Mouse (Mus musculus) erythroblast, embryonic 14.5 days (primary cell): ENCODE results near the gene Tbc1d22b. TPM values are rescaled to one million over a fixed set of nuclear protein-coding genes. Genes with fewer than 3 reads are reported as not detected.
"Not testable (repeated sequence)": the region's sequence is repeated elsewhere in the genome, so short reads cannot be mapped to it uniquely, and the experiment has no call there.

Experiments used
- H3K27me3 ChIP-seq: 2 replicates; pipeline ENCODE4 v1.6.1; 2012; ENCODE audit warnings: inconsistent platforms; ENCODE audit not compliant: control insufficient read depth
- H3K36me3 ChIP-seq: 2 replicates; pipeline ENCODE4 v1.6.1; 2012; ENCODE audit warnings: mild to moderate bottlenecking, inconsistent platforms; ENCODE audit not compliant: control insufficient read depth
- H3K4me1 ChIP-seq: 2 replicates; pipeline ENCODE4 v1.6.1; 2012; ENCODE audit warnings: inconsistent platforms; ENCODE audit not compliant: control insufficient read depth
- H3K4me3 ChIP-seq: replicated peaks from 2 replicates; pipeline ENCODE3; 2012; ENCODE audit warnings: moderate library complexity, mild to moderate bottlenecking, inconsistent platforms
- H3K9me3 ChIP-seq: 2 replicates; pipeline ENCODE4 v1.6.1; 2012; ENCODE audit warnings: low read length, inconsistent platforms, mixed read lengths; ENCODE audit not compliant: control insufficient read depth
- GATA1 ChIP-seq: IDR thresholded peaks from 2 replicates; pipeline ENCODE4 v1.6.1; 2012; ENCODE audit warnings: low read length, inconsistent platforms, mixed read lengths
- TAL1 ChIP-seq: IDR thresholded peaks from 3 replicates; pipeline ENCODE4 v1.6.1; 2012; ENCODE audit warnings: low read length, inconsistent platforms, mixed read lengths
- polyA plus RNA-seq: library from polyadenylated mRNA; stranded (reverse); fragments of >175 nt; gene quantifications from 2 replicates; pipeline ENCODE4 v1.2.3, GENCODE M21; 2012

The Tbc1d22b gene
- polyA plus RNA-seq, 1 experiment, result 0.99 TPM

DNA sequence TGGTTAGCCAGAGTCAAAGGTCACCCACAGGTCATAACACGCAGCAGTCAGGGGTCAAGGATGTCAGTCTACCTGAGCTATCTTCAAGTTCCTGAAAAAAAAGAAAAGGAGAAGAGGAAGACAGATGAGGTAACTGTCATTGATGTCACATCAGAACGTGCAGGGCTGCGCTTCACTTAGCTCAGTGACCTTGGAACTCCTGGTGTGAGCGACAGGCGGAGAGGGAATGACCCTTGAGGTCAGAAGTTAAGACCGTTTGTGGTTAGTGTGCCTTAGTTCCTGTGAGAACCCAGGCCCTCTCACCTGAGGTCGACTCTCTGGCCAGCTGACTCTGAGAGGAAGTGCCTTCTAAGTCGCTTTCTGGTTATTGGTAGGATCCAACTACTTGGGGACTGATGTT lies 38.9 kb upstream of the Tbc1d22b start:
- H3K36me3 ChIP-seq, result peaks cover 2% of the 10 kb centered on the region
- no peaks in the 10 kb centered on the region for H3K27me3 ChIP-seq
- H3K4me1 ChIP-seq, result peaks cover 83% of the 10 kb centered on the region
- H3K4me3 ChIP-seq, result no peak overlapping the region
- TF ChIP-seq GATA1, result no peak
- no peak for TF ChIP-seq TAL1
- no peaks in the 10 kb centered on the region for H3K9me3 ChIP-seq

DNA sequence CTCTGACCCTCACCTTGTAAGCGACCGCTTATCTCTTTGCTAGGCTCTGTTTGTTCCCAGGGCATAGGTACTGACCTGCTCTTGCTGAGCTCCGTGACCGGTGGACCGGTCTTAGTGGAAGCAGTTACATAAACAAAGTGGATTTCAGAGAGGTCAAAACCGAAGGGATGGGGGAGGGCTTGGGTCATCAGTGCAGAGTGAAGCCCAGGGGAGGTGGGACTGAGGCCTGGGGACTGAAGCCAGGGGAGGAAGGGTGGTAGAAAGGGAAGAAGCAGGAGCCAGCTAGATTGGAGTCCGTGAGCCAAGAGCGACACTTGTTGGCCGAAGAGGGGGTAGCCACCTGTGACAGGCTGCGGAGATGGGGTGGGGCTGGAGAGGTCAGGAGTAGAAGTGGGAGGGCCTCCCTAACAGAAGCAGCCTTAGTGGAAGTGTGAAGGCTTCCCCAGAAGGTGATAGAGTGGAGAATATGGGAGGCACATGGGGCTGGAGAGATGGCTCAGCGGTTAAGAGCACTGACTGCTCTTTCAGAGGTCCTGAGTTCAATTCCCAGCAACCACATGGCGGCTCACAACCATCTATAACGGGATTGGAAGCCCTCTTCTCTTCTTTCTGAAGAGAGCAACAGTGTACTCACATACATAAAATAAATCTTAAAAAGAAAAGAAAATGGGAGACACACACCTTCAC lies 36.4 kb upstream of the Tbc1d22b start:
- Histone ChIP-seq H3K27me3 (no peaks in the 10 kb centered on the region), H3K9me3 (no peaks in the 10 kb centered on the region), H3K36me3 (no peaks in the 10 kb centered on the region; the same call in 1 of the 2 replicates), H3K4me1 (peaks cover 67% of the 10 kb centered on the region), H3K4me3 (no peak overlapping the region)
- TF ChIP-seq TAL1, result no peak
- no peak for TF ChIP-seq GATA1

DNA sequence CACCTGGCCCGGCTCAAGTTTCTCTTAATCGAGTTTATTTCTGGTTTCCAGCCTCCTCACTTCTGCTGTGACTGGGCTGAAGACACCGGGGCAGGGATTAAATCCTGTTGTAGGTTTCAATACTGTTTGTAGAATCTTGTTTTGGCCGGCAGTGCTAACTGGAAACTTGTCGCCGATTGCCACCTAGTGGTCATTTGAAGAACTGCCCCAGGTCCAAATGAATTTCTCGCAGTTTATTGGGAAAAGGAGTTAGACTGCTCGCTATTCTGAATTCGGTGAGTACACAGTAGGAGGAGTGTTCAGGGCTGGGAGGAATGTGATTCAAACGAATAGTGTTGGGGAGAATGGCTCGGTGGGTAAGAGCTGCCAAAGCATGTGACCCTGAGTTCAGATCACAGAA lies 35.1 kb upstream of the Tbc1d22b start:
- no peak for TF ChIP-seq TAL1
- TF ChIP-seq GATA1, result no peak
- H3K27me3 ChIP-seq, result no peaks in the 10 kb centered on the region
- H3K36me3 ChIP-seq, result no peaks in the 10 kb centered on the region; the same call in 1 of the 2 replicates
- H3K4me3 ChIP-seq, result no peak overlapping the region
- H3K9me3 ChIP-seq, result no peaks in the 10 kb centered on the region
- H3K4me1 ChIP-seq, result peaks cover 54% of the 10 kb centered on the region

DNA sequence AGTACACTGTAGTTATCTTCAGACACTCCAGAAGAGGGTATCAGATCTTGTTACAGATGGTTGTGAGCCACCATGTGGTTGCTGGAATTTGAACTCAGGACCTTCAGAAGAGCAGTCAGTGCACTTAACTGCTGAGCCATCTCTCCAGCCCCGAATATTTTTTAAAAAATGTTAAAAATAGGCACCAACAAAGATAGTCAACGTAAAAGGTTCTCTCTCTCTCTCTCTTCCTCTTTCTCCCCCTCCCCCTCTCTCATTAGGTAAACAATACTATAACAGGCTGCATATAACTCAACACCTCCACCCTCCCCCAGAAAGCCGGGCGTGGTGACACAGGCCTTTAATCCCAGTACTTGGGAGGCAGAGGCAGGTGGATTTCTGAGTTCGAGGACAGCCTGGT lies 30.9 kb upstream of the Tbc1d22b start:
- not testable (repeated sequence) for H3K36me3 ChIP-seq, H3K9me3 ChIP-seq, H3K27me3 ChIP-seq, H3K4me3 ChIP-seq
- peaks cover 20% of the 10 kb centered on the region for H3K4me1 ChIP-seq

- Histone ChIP-seq H3K36me3 (no peaks in the 10 kb centered on the region), H3K27me3 (no peaks in the 10 kb centered on the region), H3K4me1 (peaks cover 11% of the 10 kb centered on the region), H3K9me3 (no peaks in the 10 kb centered on the region; the same call in 1 of the 2 replicates), H3K4me3 (no peak overlapping the region)
- TF ChIP-seq GATA1, result no peak
These were observed 29.9 kb upstream of the Tbc1d22b start for GRCm38 (mm10) chr17:29519731-29520130.

GRCm38 (mm10) chr17:29525613-29526012 lies 24.0 kb upstream of the Tbc1d22b start:
- Histone ChIP-seq H3K4me3 (no peak overlapping the region), H3K27me3 (no peaks in the 10 kb centered on the region; the same call in 1 of the 2 replicates), H3K36me3 (no peaks in the 10 kb centered on the region), H3K9me3 (peaks cover 17% of the 10 kb centered on the region), H3K4me1 (no peaks in the 10 kb centered on the region)
- no peak for TF ChIP-seq TAL1
- no peak for TF ChIP-seq GATA1

- Histone ChIP-seq H3K4me1 (no peaks in the 10 kb centered on the region), H3K27me3 (no peaks in the 10 kb centered on the region; the same call in 1 of the 2 replicates), H3K36me3 (no peaks in the 10 kb centered on the region), H3K9me3 (peaks cover 17% of the 10 kb centered on the region), H3K4me3 (no peak overlapping the region)
- no peak for TF ChIP-seq GATA1
- no peak for TF ChIP-seq TAL1
These were observed 20.9 kb upstream of the Tbc1d22b start for GRCm38 (mm10) chr17:29528568-29529187.

DNA sequence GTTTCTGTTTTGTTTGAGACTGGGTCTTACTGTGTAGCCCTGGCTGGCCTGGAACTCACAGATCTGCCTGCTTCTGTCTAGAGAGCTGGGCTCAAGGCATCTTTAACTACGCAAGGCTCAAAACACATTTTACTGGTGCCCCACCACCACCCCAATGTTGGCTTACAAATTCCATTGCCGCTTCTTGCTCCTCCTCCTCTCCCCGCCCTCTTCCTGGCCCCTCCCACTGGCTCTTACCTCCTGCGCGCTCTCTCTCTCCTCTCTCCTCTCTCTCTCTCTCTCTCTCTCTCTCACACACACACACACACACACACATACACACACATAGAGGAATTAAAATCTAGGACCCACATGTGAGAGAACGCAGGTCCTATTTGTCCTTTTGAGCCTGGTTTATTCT lies 19.1 kb upstream of the Tbc1d22b start:
- Histone ChIP-seq H3K4me1 (no peaks in the 10 kb centered on the region), H3K36me3 (no peaks in the 10 kb centered on the region), H3K27me3 (no peaks in the 10 kb centered on the region; the same call in 1 of the 2 replicates), H3K4me3 (no peak overlapping the region), H3K9me3 (peaks cover 16% of the 10 kb centered on the region)
- TF ChIP-seq GATA1 (no peak), TAL1 (no peak)

GRCm38 (mm10) chr17:29531278-29531677 lies 18.3 kb upstream of the Tbc1d22b start:
- no peaks in the 10 kb centered on the region for H3K4me1 ChIP-seq
- H3K4me3 ChIP-seq, result no peak overlapping the region
- H3K27me3 ChIP-seq, result no peaks in the 10 kb centered on the region; the same call in 1 of the 2 replicates
- TF ChIP-seq TAL1 (no peak), GATA1 (no peak)
- peaks cover 10% of the 10 kb centered on the region for H3K9me3 ChIP-seq
- H3K36me3 ChIP-seq, result no peaks in the 10 kb centered on the region
